Mouse (Mus musculus): Measurements from ENCODE around the gene Hspbp1. TPM values are rescaled to one million over a fixed set of nuclear protein-coding genes. Genes with fewer than 3 reads are reported as not detected.

Gene Hspbp1
- 11.7 and 19.8 TPM in 2 replicates for polyA plus RNA-seq (2011; ENCODE audit: insufficient read depth, insufficient read length, low replicate concordance, missing spikeins)

DNA sequence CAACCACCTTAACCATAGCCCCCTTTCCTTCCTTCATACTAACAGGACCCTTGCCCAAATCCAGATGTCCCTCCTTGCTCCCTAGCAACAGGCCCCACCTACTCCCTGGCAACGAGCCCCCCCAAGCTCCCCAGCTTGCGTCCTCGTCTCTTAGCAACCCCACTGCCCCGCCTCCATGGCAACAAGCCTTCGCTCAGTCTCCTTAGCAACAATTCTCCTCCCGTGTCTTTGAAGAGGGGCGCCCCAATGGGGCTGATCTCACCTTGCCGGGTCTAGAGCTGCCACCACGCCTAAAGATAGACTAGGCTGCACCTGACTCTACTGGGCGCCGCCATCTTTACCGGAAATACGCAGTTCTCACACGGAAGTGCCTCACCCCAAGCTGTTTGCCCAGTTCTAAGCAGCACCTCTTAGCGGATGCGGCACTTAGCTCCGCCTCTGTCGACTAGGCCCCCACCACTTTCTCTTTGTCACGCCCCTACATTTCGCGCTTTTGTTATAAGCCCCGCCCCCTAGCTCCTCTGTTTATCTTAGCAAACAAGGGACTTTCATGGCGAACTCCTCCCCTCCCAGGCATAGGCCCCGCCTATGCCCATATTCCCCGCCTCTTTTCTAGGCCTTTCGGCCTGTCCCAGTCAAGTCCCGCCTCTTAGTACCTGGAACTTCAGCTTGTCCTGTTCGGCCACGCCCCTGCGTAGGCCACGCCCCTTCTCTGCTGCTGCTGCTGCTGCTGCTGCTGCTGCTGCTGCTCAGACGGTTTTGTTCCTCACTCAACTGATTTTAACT, at the start of gene Hspbp1:
TSS of gene Hspbp1 (minus strand) at position 437 of the 786 bp plus-strand sequence.
- Histone ChIP-seq H3K4me1 (ENCODE audit: control insufficient read depth, insufficient read depth, low read length) (peaks cover 4% of the 10 kb centered on the region; the same call in 1 of the 2 replicates), H3K27ac (ENCODE audit: control insufficient read depth, insufficient read depth, low read depth, low read length, poor library complexity) (peak within 1 kb of the TSS; percentile 55), H3K4me3 (replicated peaks; ENCODE audit: control insufficient read depth, low read depth, low read length) (peak within 1 kb of the TSS; percentile 79)
- WGBS: 1% methylated on average over 32 of the region's 32 CpGs
- TF ChIP-seq CTCF (IDR thresholded peaks at IDR 0.05; ENCODE audit: control insufficient read depth, insufficient read depth, low read length) (no peak), POLR2A (IDR thresholded peaks at IDR 0.05; ENCODE audit: borderline replicate concordance, control insufficient read depth, low read depth, low read length) (peak; percentile 13; the same call in 1 of the 2 replicates)

DNA sequence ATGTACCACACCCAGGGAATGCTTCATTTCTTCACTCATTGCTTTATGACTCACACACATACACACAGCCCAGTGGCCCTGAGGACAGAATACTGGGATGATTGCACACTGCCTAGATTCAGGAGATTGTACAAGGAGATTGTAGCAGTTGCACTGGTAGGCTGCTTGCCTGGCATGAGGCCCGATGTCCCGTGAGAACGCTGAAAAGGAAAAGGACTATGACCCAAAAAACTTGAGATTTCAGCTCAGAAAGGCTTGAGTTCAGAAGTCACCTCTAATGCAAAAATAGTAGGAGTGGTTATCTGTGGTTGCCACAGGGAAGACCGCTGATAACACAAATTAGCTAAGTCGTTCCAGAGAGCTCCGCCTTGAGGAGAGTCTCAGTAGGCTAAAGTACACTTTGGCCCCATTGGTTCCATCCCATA, 48.1 kb upstream of the Hspbp1 start:
- Histone ChIP-seq H3K4me1 (ENCODE audit: control insufficient read depth, insufficient read depth, low read length) (peaks cover 8% of the 10 kb centered on the region), H3K27ac (ENCODE audit: control insufficient read depth, insufficient read depth, low read depth, low read length, poor library complexity) (no peak overlapping the region), H3K4me3 (replicated peaks; ENCODE audit: control insufficient read depth, low read depth, low read length) (no peak overlapping the region)
- TF ChIP-seq POLR2A (IDR thresholded peaks at IDR 0.05; ENCODE audit: borderline replicate concordance, control insufficient read depth, low read depth, low read length): no peak
- TF ChIP-seq CTCF (IDR thresholded peaks at IDR 0.05; ENCODE audit: control insufficient read depth, insufficient read depth, low read length): no peak
- WGBS: 53% methylated on average over 6 of the region's 6 CpGs

DNA sequence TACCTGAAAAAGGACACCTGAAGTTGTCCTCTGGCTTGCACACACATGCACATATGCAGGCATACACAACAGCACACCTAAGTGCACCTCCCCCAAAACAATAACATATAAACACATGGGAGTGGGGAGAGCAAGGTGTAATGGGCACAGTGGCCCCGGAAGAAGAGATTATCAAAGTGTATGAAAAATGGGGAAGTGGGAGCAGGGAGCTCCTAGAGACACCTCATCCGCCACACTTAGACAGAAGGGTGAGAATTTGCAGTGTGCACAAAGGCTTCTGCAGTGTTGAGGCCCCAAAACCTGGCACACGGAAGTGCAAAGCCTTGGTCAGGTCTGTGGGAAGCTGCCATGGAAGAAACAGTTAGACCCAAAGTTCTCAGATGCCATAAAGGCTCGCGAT, 46.2 kb upstream of the Hspbp1 start:
- Histone ChIP-seq H3K27ac (ENCODE audit: control insufficient read depth, insufficient read depth, low read depth, low read length, poor library complexity) (no peak overlapping the region), H3K4me3 (replicated peaks; ENCODE audit: control insufficient read depth, low read depth, low read length) (no peak overlapping the region), H3K4me1 (ENCODE audit: control insufficient read depth, insufficient read depth, low read length) (peaks cover 8% of the 10 kb centered on the region)
- TF ChIP-seq CTCF (IDR thresholded peaks at IDR 0.05; ENCODE audit: control insufficient read depth, insufficient read depth, low read length) (no peak), POLR2A (IDR thresholded peaks at IDR 0.05; ENCODE audit: borderline replicate concordance, control insufficient read depth, low read depth, low read length) (no peak)
- WGBS: 42% methylated on average over 5 of the region's 5 CpGs

DNA sequence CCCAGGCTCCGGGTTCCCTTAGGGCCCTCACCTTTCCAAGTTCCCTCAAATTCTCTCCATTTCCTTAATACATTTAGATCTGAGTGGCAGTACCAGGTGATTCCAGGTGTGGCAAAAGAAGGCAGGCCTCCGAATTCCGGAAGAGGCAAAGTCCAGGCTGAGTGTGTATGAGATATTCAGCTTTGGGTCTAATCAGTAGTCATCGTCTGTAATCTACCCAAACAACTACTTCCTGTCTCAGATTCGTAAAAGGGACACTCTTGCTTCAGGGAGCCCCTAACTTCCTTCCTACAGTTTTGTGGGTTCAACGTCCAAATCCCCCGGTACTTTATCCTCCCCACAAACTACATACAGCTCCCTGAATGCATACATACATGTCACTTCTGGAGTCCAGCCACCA, 40.3 kb upstream of the Hspbp1 start, which contains the start of gene Tmem150b:
TSS of gene Tmem150b (minus strand) at position 81 of the 400 bp plus-strand sequence.
- peaks cover 6% of the 10 kb centered on the region; the same call in 1 of the 2 replicates for H3K4me1 ChIP-seq (ENCODE audit: control insufficient read depth, insufficient read depth, low read length)
- peak within 1 kb of the TSS; percentile 73 for H3K27ac ChIP-seq (ENCODE audit: control insufficient read depth, insufficient read depth, low read depth, low read length, poor library complexity)
- peak within 1 kb of the TSS; percentile 69 for H3K4me3 ChIP-seq (replicated peaks; ENCODE audit: control insufficient read depth, low read depth, low read length)
- TF ChIP-seq CTCF (IDR thresholded peaks at IDR 0.05; ENCODE audit: control insufficient read depth, insufficient read depth, low read length): no peak
- TF ChIP-seq POLR2A (IDR thresholded peaks at IDR 0.05; ENCODE audit: borderline replicate concordance, control insufficient read depth, low read depth, low read length): no peak
- WGBS: 1% methylated on average over 7 of the region's 7 CpGs

DNA sequence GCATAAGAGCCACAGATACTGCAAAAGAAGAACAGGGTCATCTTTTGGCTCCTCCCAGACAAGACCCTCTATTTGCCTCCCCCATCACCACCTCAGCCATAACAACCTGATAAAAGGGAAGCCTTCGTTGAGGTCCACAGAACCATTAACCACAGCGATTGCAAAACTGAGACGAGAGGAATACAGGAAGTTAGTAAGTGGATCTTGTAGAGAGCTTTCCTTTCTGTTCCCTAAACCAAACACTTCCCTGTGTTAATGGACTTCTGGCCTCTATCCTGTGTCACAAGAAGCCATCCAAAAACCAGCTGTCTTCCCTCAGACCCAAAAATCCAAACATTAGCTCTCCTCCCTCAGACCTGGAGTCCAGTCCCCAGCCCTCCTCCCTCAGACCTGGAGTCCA, 39.5 kb upstream of the Hspbp1 start:
- Histone ChIP-seq H3K4me1 (ENCODE audit: control insufficient read depth, insufficient read depth, low read length) (peaks cover 10% of the 10 kb centered on the region; the same call in 1 of the 2 replicates), H3K4me3 (replicated peaks; ENCODE audit: control insufficient read depth, low read depth, low read length) (peak overlapping the region; percentile 69), H3K27ac (ENCODE audit: control insufficient read depth, insufficient read depth, low read depth, low read length, poor library complexity) (peak overlapping the region; percentile 73)
- TF ChIP-seq POLR2A (IDR thresholded peaks at IDR 0.05; ENCODE audit: borderline replicate concordance, control insufficient read depth, low read depth, low read length) (no peak), CTCF (IDR thresholded peaks at IDR 0.05; ENCODE audit: control insufficient read depth, insufficient read depth, low read length) (no peak)
- WGBS: 0% methylated on average over 3 of the region's 3 CpGs

DNA sequence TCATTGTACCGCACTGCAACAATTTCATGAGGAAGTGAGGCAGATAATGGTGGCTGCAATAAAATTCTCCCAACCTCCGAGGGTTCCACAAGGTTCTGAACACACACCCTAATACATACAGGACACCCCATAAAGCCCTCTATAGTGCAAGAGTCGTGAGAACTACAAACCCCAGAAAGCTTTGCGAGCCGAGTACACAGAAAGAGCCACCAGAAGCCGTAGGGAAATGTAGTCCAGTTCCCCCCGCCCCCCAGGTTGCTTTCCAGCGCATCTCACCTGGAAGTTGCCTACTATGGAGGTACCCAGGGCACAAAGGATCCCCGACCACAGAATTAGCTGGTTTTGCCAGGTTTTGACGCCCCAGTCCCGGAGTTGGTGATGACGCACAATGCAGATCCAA, 38.6 kb upstream of the Hspbp1 start:
- H3K27ac ChIP-seq (ENCODE audit: control insufficient read depth, insufficient read depth, low read depth, low read length, poor library complexity): peak overlapping the region; percentile 56
- TF ChIP-seq CTCF (IDR thresholded peaks at IDR 0.05; ENCODE audit: control insufficient read depth, insufficient read depth, low read length) (no peak), POLR2A (IDR thresholded peaks at IDR 0.05; ENCODE audit: borderline replicate concordance, control insufficient read depth, low read depth, low read length) (no peak)
- WGBS: 23% methylated on average over 12 of the region's 12 CpGs
- H3K4me3 ChIP-seq (replicated peaks; ENCODE audit: control insufficient read depth, low read depth, low read length): peak overlapping the region; percentile 69
- H3K4me1 ChIP-seq (ENCODE audit: control insufficient read depth, insufficient read depth, low read length): peaks cover 10% of the 10 kb centered on the region; the same call in 1 of the 2 replicates

DNA sequence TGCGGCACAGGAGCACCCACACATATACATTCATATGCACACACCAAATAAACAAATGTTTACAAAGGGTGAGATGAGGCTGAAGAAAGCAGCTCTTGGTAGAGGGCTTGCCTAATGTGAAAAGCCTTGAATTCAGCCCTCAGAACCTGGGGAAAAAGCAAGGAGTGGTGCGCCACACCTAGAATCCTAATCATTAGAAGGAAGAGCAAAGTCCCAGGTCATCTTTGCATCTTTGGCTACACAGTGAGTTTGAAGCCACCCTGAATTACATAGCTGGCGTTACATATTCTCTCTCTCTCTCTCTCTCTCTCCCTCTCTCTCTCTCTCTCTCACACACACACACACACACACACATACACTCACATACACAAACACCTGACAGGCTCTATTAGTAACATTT, 34.4 kb upstream of the Hspbp1 start:
- Histone ChIP-seq H3K4me1 (ENCODE audit: control insufficient read depth, insufficient read depth, low read length) (peaks cover 6% of the 10 kb centered on the region; the same call in 1 of the 2 replicates), H3K4me3 (replicated peaks; ENCODE audit: control insufficient read depth, low read depth, low read length) (no peak overlapping the region), H3K27ac (ENCODE audit: control insufficient read depth, insufficient read depth, low read depth, low read length, poor library complexity) (no peak overlapping the region)
- WGBS: 86% methylated on average over 3 of the region's 3 CpGs
- TF ChIP-seq CTCF (IDR thresholded peaks at IDR 0.05; ENCODE audit: control insufficient read depth, insufficient read depth, low read length) (no peak), POLR2A (IDR thresholded peaks at IDR 0.05; ENCODE audit: borderline replicate concordance, control insufficient read depth, low read depth, low read length) (no peak)

DNA sequence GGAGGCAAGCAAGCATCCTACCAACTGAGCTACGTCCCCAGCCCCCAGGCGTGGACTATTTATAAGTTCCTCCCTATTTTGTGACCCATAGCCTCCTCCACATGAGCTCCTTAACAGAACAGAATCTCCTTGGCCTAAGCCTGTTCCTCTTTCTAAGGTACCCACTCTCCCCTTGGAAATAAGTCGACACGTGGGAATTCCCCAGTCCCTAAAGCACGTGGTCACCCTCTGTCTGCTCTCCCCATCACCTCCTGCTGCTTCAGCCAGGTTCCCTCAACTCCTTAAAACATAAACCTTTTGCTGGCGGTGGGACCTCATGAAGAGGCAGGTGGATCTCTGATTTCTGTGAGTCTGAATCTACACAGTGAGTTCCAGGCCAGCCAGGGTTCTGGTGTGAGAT, 32.1 kb upstream of the Hspbp1 start:
- Histone ChIP-seq H3K27ac (ENCODE audit: control insufficient read depth, insufficient read depth, low read depth, low read length, poor library complexity) (no peak overlapping the region), H3K4me3 (replicated peaks; ENCODE audit: control insufficient read depth, low read depth, low read length) (no peak overlapping the region), H3K4me1 (ENCODE audit: control insufficient read depth, insufficient read depth, low read length) (peaks cover 5% of the 10 kb centered on the region; the same call in 1 of the 2 replicates)
- TF ChIP-seq POLR2A (IDR thresholded peaks at IDR 0.05; ENCODE audit: borderline replicate concordance, control insufficient read depth, low read depth, low read length) (no peak), CTCF (IDR thresholded peaks at IDR 0.05; ENCODE audit: control insufficient read depth, insufficient read depth, low read length) (no peak)
- 57% methylated on average over 6 of the region's 6 CpGs for WGBS

Measured in bone marrow, adult 2 months (tissue).